Mouse (Mus musculus): ENCODE measurements around the gene Gmfg.

Gmfg gene

DNA sequence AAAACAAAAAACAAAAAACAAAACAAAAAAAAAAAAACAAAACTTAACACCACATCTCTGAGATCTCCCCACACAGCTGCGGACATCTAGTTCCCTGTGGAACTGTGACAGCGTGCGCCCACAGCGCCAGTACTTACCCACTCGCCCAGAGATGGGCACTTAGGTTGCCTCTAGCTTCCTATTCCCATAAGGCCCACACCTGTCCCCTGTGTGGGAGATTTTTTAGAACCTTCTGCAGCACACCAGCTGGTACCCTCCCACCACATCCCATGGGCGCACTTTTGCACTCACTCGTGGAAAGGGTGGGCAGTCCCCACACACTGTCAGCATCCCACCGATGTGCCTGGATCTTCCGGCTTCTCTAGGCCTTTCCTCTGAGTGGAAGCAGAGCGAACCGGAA, 45.6 kb downstream of the Gmfg start:
- DNase-seq (ENCODE audit: low read depth, low spot score) = no peak

DNA sequence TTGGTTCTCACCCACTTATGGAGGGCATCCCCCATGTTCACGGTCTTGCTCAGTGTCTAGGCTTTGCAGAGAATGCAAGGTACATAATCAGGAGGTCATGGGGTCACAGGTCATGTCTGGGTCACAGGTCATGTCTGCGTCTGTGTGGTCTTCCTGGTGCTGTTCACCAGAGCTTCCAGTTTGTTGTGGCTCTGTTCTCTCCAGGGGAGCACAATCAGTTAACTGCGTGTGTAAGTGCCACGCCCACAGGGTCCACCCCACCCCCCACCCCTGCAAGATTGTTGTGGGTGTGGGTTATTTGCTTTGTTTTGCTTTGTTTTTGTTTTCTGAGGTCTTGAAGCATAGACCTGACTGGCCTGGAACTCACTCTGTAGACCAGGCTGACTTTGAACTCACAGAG, 46.9 kb downstream of the Gmfg start:
- DNase-seq (ENCODE audit: low read depth, low spot score) = peak; percentile 86

DNA sequence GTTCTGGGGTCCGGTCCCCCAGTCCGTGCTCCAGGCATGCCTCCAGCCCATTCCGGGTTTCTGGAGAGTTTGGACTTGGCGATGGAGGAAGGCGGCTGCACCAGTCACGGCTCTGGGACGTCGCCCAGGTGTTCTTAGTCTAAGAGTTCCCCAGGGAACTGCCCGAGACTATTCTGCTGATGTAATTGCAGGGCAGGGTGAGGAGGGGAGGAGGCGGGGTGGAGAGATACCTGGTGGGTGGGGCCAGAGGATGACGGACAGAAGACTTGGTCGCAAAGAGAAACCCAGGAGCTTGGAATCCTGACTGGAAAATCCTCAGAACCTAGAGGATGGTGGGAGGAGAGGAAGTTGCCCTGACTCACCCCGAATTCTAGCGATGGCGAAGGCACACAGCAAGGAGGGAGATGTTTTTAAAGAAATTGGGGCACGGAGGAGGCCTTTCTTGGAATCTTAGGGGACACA, 50.8 kb downstream of the Gmfg start:
- peak; percentile 92 for DNase-seq (ENCODE audit: low read depth, low spot score)

DNA sequence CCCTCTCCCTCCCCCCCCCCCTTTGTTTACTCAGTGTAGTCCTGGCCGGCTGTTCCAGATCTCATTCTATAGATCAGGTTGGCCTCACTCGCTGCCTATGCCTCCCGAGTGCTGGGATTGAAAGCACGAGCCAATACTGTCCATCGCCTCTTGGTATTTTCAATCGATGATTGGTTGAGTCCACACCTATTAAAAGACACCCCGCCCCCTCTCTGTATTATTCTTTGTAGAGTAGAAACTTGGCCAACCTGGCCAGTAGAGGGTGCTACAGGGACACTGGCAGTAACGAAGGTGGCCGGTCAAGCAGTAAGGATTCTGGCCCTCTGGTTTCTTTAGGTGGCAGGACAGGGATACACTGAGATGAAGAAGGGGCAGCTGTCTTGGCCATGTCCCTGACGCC, 53.2 kb downstream of the Gmfg start:
- peak; percentile 96 for DNase-seq (ENCODE audit: low read depth, low spot score)

DNA sequence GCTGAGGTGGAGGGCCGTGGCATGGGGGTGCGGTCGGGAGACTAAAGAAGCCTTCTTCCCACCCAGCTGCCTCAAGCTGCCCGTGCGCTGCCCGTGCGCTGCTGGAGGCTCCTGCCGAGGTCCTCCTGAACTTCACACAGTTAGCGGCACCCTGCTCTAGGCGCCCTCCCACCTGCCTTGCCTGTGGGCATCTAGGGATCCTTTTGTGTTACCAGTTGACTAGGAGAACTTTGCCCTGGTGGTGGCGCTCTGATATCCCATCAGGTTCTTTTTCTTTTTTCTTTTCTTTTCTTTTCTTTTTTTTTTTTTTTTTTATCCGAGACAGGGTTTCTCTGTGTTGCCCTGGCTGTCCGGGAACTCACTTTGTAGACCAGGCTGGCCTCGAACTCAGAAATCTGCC, 53.7 kb downstream of the Gmfg start:
- peak; percentile 68 for DNase-seq (ENCODE audit: low read depth, low spot score)

DNA sequence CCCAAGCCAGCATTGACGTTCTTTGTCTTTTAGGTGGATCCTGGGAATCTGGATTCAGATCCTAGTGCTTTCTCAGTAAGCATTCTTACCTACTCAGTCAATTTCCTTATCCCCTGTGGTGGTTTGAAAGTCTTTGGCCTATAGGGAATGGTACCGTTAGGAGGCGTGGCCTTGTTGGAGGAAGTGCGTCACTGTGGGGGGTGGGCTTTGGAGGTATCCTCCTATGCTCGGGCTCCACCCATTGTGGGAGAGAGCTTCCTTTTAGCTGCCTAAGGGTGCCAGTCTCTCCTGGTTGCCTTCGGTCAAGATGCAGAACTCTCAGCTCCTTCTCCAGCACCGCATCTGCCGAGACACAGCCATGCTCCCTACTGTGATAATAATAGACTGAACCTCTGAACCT, 55.1 kb downstream of the Gmfg start:
- peak; percentile 91 for DNase-seq (ENCODE audit: low read depth, low spot score)

DNA sequence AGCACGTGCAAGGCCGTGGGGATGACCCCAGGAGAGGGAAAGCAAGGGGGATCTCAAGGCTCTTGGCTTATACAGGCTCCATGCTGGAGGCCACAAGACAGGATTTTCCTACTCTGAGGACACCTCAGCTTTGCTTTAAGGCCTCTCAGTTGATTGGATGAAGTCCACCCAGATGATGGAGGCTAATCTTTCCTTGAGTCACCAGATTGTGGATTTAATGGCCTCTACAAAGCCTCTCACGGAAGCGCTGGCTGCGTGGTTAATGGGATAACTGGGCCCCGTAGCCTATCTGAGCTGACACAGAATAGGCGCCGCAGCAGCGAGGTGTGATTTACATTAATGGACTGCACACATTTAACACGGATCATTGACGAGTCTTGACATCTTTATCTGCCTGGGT, 58.2 kb downstream of the Gmfg start:
- no peak for DNase-seq (ENCODE audit: low read depth, low spot score)

Data from ES-CJ7 (cell line).